Mouse (Mus musculus): ENCODE results near the gene Dnah14. TPM values are rescaled to one million over a fixed set of nuclear protein-coding genes. Genes with fewer than 3 reads are reported as not detected.

Gene Dnah14
- total and polyA plus RNA-seq, 3 experiments, result 0.03 to 0.98 (median 0.74) TPM

GRCm38 (mm10) chr1:181549987-181550386 lies 26.4 kb upstream of the Dnah14 start:
- Histone ChIP-seq H3K27me3 (replicated peaks) (no peaks in the 10 kb centered on the region), H3K79me2 (replicated peaks; ENCODE audit: control insufficient read depth, extremely low read depth, insufficient read depth, poor library complexity, severe bottlenecking) (no peaks in the 10 kb centered on the region), H3K4me2 (ENCODE audit: insufficient read depth, low read depth, poor library complexity, severe bottlenecking) (no peak overlapping the region), H3K4me1 (ENCODE audit: control insufficient read depth in 1 of 2, insufficient read depth in 2 of 2) (peaks cover 0 to 16% of the 10 kb centered on the region in 2 experiments; a peak in 2 of 4 replicates), H3K4me3 (replicated peaks in 1 of 3; ENCODE audit: low read depth in 2 of 3, low read length in 2 of 3, poor library complexity in 1 of 3) (no peak overlapping the region), H3K9me3 (replicated peaks; ENCODE audit: low read length) (no peaks in the 10 kb centered on the region), H3K9ac (ENCODE audit: insufficient read depth, low read depth) (no peak overlapping the region), H3K27ac (ENCODE audit: insufficient read depth, low read depth) (no peak overlapping the region), H3K36me3 (replicated peaks in 1 of 2; ENCODE audit: control insufficient read depth in 1 of 2, insufficient read depth in 1 of 2, low read length in 1 of 2) (no peaks in the 10 kb centered on the region)
- dilution Hi-C loops (cut with MboI; ENCODE audit: extremely low pct_ligation_motif_present, extremely low pct_unique_long_range_greater_than_20kb, low sequenced_read_pairs) (no loop called here), in situ Hi-C loops (cut with MboI; ENCODE audit: low pct_ligation_motif_present, low pct_unique_long_range_greater_than_20kb, low sequenced_read_pairs) (loop anchor here (25.0 kb wide), 2 partner anchors 263 to 538 kb away; partner anchors contain the start of gene Ephx1)
- TF ChIP-seq USF2 (conservative IDR thresholded peaks at IDR 0.05; ENCODE audit: low read depth, low read length) (no peak), MAX (IDR thresholded peaks at IDR 0.05; ENCODE audit: low read length) (no peak), KAT2A (IDR thresholded peaks at IDR 0.05; ENCODE audit: insufficient replicate concordance, low read length) (no peak), ZNF384 (IDR thresholded peaks at IDR 0.05; ENCODE audit: low read depth, low read length) (no peak), MAFK (IDR thresholded peaks at IDR 0.05; ENCODE audit: insufficient replicate concordance, low read length) (no peak), SIN3A (IDR thresholded peaks at IDR 0.05; ENCODE audit: low read length) (no peak), BHLHE40 (IDR thresholded peaks at IDR 0.05; ENCODE audit: low read depth, low read length) (no peak), CHD1 (IDR thresholded peaks at IDR 0.05; ENCODE audit: low read depth, low read length) (no peak)
- DNase-seq (ENCODE audit: extremely low read depth), result no peak

GRCm38 (mm10) chr1:181550826-181551225 lies 25.5 kb upstream of the Dnah14 start:
- no peak for DNase-seq (ENCODE audit: extremely low read depth)
- TF ChIP-seq ZMIZ1 (IDR thresholded peaks at IDR 0.05; ENCODE audit: low read depth, low read length), result no peak
- no peak for TF ChIP-seq ETS1 (conservative IDR thresholded peaks at IDR 0.05; ENCODE audit: low read depth, low read length)
- TF ChIP-seq E2F4 (IDR thresholded peaks at IDR 0.05; ENCODE audit: insufficient replicate concordance, low read depth, low read length), result no peak
- no peak for TF ChIP-seq IRF4 (IDR thresholded peaks at IDR 0.05; ENCODE audit: low read depth, low read length)
- TF ChIP-seq EP300 (IDR thresholded peaks at IDR 0.05; ENCODE audit: low read length), result no peak
- TF ChIP-seq NELFE (IDR thresholded peaks at IDR 0.05; ENCODE audit: low read depth, low read length), result no peak
- TF ChIP-seq ZNF384 (IDR thresholded peaks at IDR 0.05; ENCODE audit: low read depth, low read length), result no peak
- no peak for TF ChIP-seq TBP (conservative IDR thresholded peaks at IDR 0.05; ENCODE audit: low read depth, low read length)
- TF ChIP-seq MAFK (IDR thresholded peaks at IDR 0.05; ENCODE audit: insufficient replicate concordance, low read length), result no peak
- H3K79me2 ChIP-seq (replicated peaks; ENCODE audit: control insufficient read depth, extremely low read depth, insufficient read depth, poor library complexity, severe bottlenecking), result no peaks in the 10 kb centered on the region
- no peaks in the 10 kb centered on the region for H3K9me3 ChIP-seq (replicated peaks; ENCODE audit: low read length)
- H3K4me1 ChIP-seq (ENCODE audit: control insufficient read depth in 1 of 2, insufficient read depth in 2 of 2), result peaks cover 0 to 17% of the 10 kb centered on the region in 2 experiments; a peak in 2 of 4 replicates
- H3K36me3 ChIP-seq (replicated peaks in 1 of 2; ENCODE audit: control insufficient read depth in 1 of 2, insufficient read depth in 1 of 2, low read length in 1 of 2), result no peaks in the 10 kb centered on the region
- H3K27ac ChIP-seq (ENCODE audit: insufficient read depth, low read depth), result no peak overlapping the region
- H3K4me3 ChIP-seq (replicated peaks in 1 of 3; ENCODE audit: low read depth in 2 of 3, low read length in 2 of 3, poor library complexity in 1 of 3), result no peak overlapping the region
- dilution Hi-C loops (cut with MboI; ENCODE audit: extremely low pct_ligation_motif_present, extremely low pct_unique_long_range_greater_than_20kb, low sequenced_read_pairs), result no loop called here
- H3K27me3 ChIP-seq (replicated peaks), result no peaks in the 10 kb centered on the region
- no peak overlapping the region for H3K9ac ChIP-seq (ENCODE audit: insufficient read depth, low read depth)
- in situ Hi-C loops (cut with MboI; ENCODE audit: low pct_ligation_motif_present, low pct_unique_long_range_greater_than_20kb, low sequenced_read_pairs), result no loop called here
- no peak overlapping the region for H3K4me2 ChIP-seq (ENCODE audit: insufficient read depth, low read depth, poor library complexity, severe bottlenecking)

Data from CH12.LX (cell line).